Mouse (Mus musculus) kidney, postnatal 36 days (tissue): ENCODE results near the gene Btbd11.
"Not testable (repeated sequence)": the region's sequence is repeated elsewhere in the genome, so short reads cannot be mapped to it uniquely, and the experiment has no call there.

Experiments
- DNase-seq, 2 experiments: peaks; one replicate each; pipeline ENCODE4 v3.0.0; 2021 to 2022; ENCODE audit warnings: mixed read lengths in 2 of 2

The Btbd11 gene

DNA sequence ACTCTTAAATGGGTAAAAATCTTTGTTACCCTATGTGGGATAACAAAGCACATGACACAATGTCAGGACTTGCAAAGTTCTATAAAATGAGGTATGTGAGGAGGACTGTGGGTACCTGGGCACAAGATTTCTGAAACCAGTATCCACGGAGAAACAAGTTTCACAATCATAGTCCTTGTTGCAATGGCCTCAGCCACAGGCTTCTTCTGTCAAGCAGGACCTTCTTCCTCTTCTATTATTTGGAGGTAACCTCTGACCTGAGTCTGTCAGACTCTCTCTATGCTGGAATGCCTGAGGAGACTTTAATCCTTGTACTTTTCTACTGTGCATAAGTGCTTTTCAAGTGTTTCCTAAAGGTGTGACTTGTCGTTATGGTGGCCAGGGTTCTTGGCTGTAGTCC lies 307.8 kb downstream of the Btbd11 start:
- DNase-seq = not testable (repeated sequence)

DNA sequence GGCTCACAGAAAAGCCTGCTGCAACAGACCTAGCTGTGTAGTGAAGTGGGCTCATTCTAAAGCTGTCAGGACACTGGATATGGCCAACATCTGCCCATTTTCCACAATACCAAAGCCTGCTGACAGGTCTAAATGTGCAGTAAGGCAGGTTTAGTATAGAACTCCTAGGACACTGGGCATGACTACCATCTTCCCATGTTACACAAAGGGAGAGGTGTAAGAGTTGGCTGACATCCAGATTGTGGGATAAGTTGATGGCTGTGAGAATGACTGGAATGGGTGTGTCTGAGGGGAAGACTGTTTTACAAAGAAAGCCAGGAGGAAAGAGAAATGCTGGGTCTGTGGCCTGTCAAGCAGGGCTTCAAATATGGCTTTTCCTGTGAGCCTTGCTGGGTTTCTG lies 313.1 kb downstream of the Btbd11 start:
- no peak for DNase-seq

DNA sequence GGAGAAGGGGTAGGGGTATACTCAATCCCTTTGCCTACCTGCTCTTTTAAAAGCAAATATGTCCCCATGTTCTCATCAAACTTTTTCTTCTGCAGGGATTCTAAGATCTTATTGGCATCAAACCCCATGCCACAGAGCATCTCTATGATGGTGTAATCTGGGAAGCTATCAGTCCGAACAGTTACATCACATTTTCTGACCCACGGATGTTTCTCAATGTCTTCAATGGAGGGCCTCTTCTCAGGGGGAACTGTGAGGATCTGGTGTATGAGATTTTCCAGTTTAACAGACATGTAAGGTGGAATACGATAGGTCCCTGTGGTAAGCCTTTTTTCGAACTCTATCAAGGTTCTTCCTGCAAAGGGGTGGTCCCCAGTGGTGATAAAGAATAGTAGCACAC lies 323.2 kb downstream of the Btbd11 start:
- DNase-seq = not testable (repeated sequence)
